ENCODE assay signal across 1 mouse cellular context in genomic region chr7:141070058-141070862, GRCm38 (mm10).
TF ChIP-seq lines count a peak whose summit lies in the region.

No protein-coding gene starts in this region.

TF ChIP-seq in MEL, 35 proteins besides CTCF, POLR2A, EP300 and RAD21:
- TF ChIP-seq SMC3 (IDR thresholded peaks at IDR 0.05; ENCODE audit: low read depth, low read length) (peak; percentile 53), KAT2A (conservative IDR thresholded peaks at IDR 0.05; ENCODE audit: low read depth, low read length) (no peak), NRF1 (IDR thresholded peaks at IDR 0.05; ENCODE audit: insufficient read depth, low read depth, low read length, poor library complexity, severe bottlenecking) (no peak), UBTF (IDR thresholded peaks at IDR 0.05; ENCODE audit: borderline replicate concordance, insufficient read depth, low read depth, low read length) (no peak)
TF ChIP-seq in MEL: peak in this region for 1.
